Mouse (Mus musculus) adrenal gland, adult 10 weeks (tissue): ENCODE results near the gene Ccl7. TPM values are rescaled to one million over a fixed set of nuclear protein-coding genes. Genes with fewer than 3 reads are reported as not detected.

ENCODE experiments used
- polyA plus RNA-seq: library from polyadenylated mRNA; stranded (reverse); fragments of 350-450 nt; fragmentation: Illumina TruSeq; extraction: RNeasy Lipid Tissue Mini Kit (QIAGEN cat#74804); gene quantifications from one replicate; pipeline ENCODE4 v1.2.3, GENCODE M21; 2014; ENCODE audit warnings: low read depth, low replicate concordance

The Ccl7 gene
- polyA plus RNA-seq = 1.1 TPM

GRCm38 (mm10) chr11:82045471-82045870, at the start of gene Ccl7:
Ccl7 (plus strand) TSS chr11:82045712.

GRCm38 (mm10) chr11:82035356-82035755, 10.2 kb upstream of the Ccl7 start, which contains the start of gene Ccl2:
Ccl2 (plus strand) TSS chr11:82035571.

GRCm38 (mm10) chr11:82038535-82038934, 7.0 kb upstream of the Ccl7 start, which contains the start of gene Gm17268:
Gm17268 (minus strand) TSS chr11:82038562.

GRCm38 (mm10) chr11:82057646-82058045, 12.1 kb downstream of the Ccl7 start, which contains the start of gene Ccl11:
Ccl11 (plus strand) TSS chr11:82057823.

Other genes starting within 250 kb of the Ccl7 start
- not detected for gene 5530401A14Rik, start 185.0 kb upstream of the Ccl7 start, polyA plus RNA-seq
- gene Asic2, start 77.3 kb upstream of the Ccl7 start, polyA plus RNA-seq = 0.64 TPM
- 2.6 TPM for gene Ccl2, start 10.1 kb upstream of the Ccl7 start, polyA plus RNA-seq
- gene Gm17268, start 7.2 kb upstream of the Ccl7 start, polyA plus RNA-seq = not detected
- gene Ccl11, start 12.1 kb downstream of the Ccl7 start, polyA plus RNA-seq = 11.3 TPM
- gene Ccl12, start 56.1 kb downstream of the Ccl7 start, polyA plus RNA-seq = not detected
- gene Ccl8, start 69.5 kb downstream of the Ccl7 start, polyA plus RNA-seq = not detected